Mouse (Mus musculus) small intestine, adult 2 months (tissue): ENCODE measurements around the gene Crybb1.

Experiments used
- CTCF ChIP-seq: fragments of 200-500 bp; IDR thresholded peaks from 2 replicates; pipeline ENCODE4 v1.5.1; 2012; ENCODE audit warnings: low read depth, mild to moderate bottlenecking, control low read depth, inconsistent platforms, low read length, moderate library complexity, mixed read lengths; ENCODE audit not compliant: insufficient replicate concordance, insufficient read length; ENCODE audit errors: extremely low read depth
- POLR2A ChIP-seq: fragments of 200-500 bp; IDR thresholded peaks from 2 replicates; pipeline ENCODE4 v1.6.1; 2012; ENCODE audit warnings: low read depth, mild to moderate bottlenecking, control low read depth, inconsistent platforms, low read length, moderate library complexity

DNA sequence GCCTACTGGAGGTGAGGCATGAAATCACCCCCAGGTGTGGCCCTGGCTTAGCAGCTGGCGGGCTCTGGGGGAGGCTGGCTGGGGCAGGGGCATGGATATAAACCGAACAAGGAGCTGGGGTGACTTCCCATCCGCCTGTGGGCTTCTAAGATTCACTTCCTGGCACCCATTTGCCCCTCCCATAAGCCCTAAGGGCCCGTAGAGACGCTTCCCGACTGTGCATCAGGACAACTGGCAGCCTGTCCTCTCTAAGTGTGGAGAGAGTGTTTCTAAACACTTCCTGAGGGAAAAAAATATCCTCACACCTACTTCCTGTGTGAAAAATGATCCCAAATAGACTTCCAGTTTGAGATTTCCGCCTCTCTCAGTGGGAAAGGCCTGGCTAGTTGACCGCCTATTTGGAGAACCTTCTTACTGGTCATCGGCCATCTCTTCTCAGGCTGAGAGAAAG, 39.8 kb upstream of the Crybb1 start:
- TF ChIP-seq CTCF = no peak
- no peak for TF ChIP-seq POLR2A
